Mouse (Mus musculus) heart, embryonic 14.5 days (tissue): Measurements from ENCODE around the gene Vav2. TPM values are rescaled to one million over a fixed set of nuclear protein-coding genes. Genes with fewer than 3 reads are reported as not detected.

Experiments used
- ATAC-seq: fragments of 200-750 bp; cut with Nextera tagmentation; 2 replicates; pipeline ENCODE4 v1.8.0; 2017; ENCODE audit warnings: low read depth, moderate TSS enrichment; ENCODE audit not compliant: insufficient number of reproducible peaks, insufficient read depth, low FRiP score
- H3K27ac ChIP-seq, 2 experiments: fragments of 200-500 bp in 1 of 2; fragments of 300-500 bp in 1 of 2; sonication (generic) in 1 of 2; replicated peaks in 1 of 2; 2 replicates each; pipeline ENCODE4 v1.5.1; 2012 to 2014; ENCODE audit warnings: low read depth in 2 of 2, low read length in 2 of 2, control low read depth in 1 of 2, mild to moderate bottlenecking in 1 of 2, mixed read lengths in 1 of 2; ENCODE audit not compliant: control insufficient read depth in 1 of 2, insufficient read depth in 1 of 2
- H3K27me3 ChIP-seq: fragments of 300-500 bp; sonication (generic); 2 replicates; pipeline ENCODE4 v1.6.1; 2014; ENCODE audit warnings: mild to moderate bottlenecking, low read length, control low read depth; ENCODE audit not compliant: control insufficient read depth, insufficient read depth
- H3K36me3 ChIP-seq: fragments of 300-500 bp; sonication (generic); 2 replicates; pipeline ENCODE4 v1.6.1; 2014; ENCODE audit warnings: mild to moderate bottlenecking, control low read depth, low read length, mixed read lengths; ENCODE audit not compliant: control insufficient read depth, insufficient read depth
- H3K4me1 ChIP-seq, 2 experiments: fragments of 200-500 bp in 1 of 2; fragments of 300-500 bp in 1 of 2; sonication (generic) in 1 of 2; 2 replicates each; pipeline ENCODE4 v1.6.1; 2012 to 2014; ENCODE audit warnings: low read length in 2 of 2, control low read depth in 1 of 2, mixed read lengths in 1 of 2; ENCODE audit not compliant: control insufficient read depth in 2 of 2, insufficient read depth in 2 of 2
- H3K4me2 ChIP-seq: fragments of 300-500 bp; sonication (generic); 2 replicates; pipeline ENCODE4 v1.6.1; 2014; ENCODE audit warnings: mild to moderate bottlenecking, low read length
- H3K4me3 ChIP-seq, 2 experiments: fragments of 200-500 bp in 1 of 2; fragments of 300-500 bp in 1 of 2; sonication (generic) in 1 of 2; 2 replicates each; pipeline ENCODE4 v1.5.1; 2012 to 2014; ENCODE audit warnings: low read length in 2 of 2, mild to moderate bottlenecking in 2 of 2, control low read depth in 1 of 2, low read depth in 1 of 2, moderate library complexity in 1 of 2; ENCODE audit not compliant: control insufficient read depth in 1 of 2, insufficient read depth in 1 of 2
- H3K9ac ChIP-seq: fragments of 300-500 bp; sonication (generic); 2 replicates; pipeline ENCODE4 v1.6.1; 2014; ENCODE audit warnings: mild to moderate bottlenecking, low read length
- H3K9me3 ChIP-seq: fragments of 300-500 bp; sonication (generic); 2 replicates; pipeline ENCODE4 v1.6.1; 2016; ENCODE audit warnings: low read length, control low read depth; ENCODE audit not compliant: control insufficient read depth
- WGBS: fragments of 180-500 bp; shearing (Covaris S2); extraction: QIAGEN DNeasy Blood & Tissue Kit; methylation state at CpG from one replicate; pipeline ENCODE4 v1.1.7; 2014; 5-methylcytosine and 5-hydroxymethylcytosine counted together
- polyA plus RNA-seq: library from polyadenylated mRNA; unstranded; fragments of >200 nt; fragmentation: Nextera tagmentation; extraction: Ambion mirVana; gene quantifications from 2 replicates; pipeline ENCODE4 v1.2.1, GENCODE M21; 2014

Gene Vav2
- polyA plus RNA-seq, 1 experiment from 2014 or later, result 4.1 TPM

- no peak for ATAC-seq
- 84% methylated on average over 12 of the region's 12 CpGs for WGBS
Observed at GRCm38 (mm10) chr2:27301444-27302111, 125.3 kb downstream of the Vav2 start.

GRCm38 (mm10) chr2:27300725-27301443 is 125.9 kb downstream of the Vav2 start:
- no peak overlapping the region for H3K27ac ChIP-seq
- H3K4me1 ChIP-seq, result peaks cover 3 to 8% of the 10 kb centered on the region in 2 experiments; a peak in 3 of 4 replicates
- no peak for ATAC-seq
- no peak overlapping the region for H3K4me2 ChIP-seq
- H3K4me3 ChIP-seq, result no peak overlapping the region
- no peaks in the 10 kb centered on the region for H3K27me3 ChIP-seq
- H3K9ac ChIP-seq, result no peak overlapping the region
- H3K36me3 ChIP-seq, result no peaks in the 10 kb centered on the region
- WGBS, result 61% methylated on average over 13 of the region's 13 CpGs
- H3K9me3 ChIP-seq, result no peaks in the 10 kb centered on the region

More at GRCm38 (mm10) chr2:27301444-27302111, 125.3 kb downstream of the Vav2 start:
- Histone ChIP-seq H3K4me1 (peaks cover 3 to 8% of the 10 kb centered on the region in 2 experiments; a peak in 3 of 4 replicates), H3K27ac (no peak overlapping the region), H3K36me3 (no peaks in the 10 kb centered on the region), H3K4me3 (no peak overlapping the region), H3K9ac (no peak overlapping the region), H3K27me3 (no peaks in the 10 kb centered on the region), H3K4me2 (no peak overlapping the region), H3K9me3 (no peaks in the 10 kb centered on the region)

GRCm38 (mm10) chr2:27296656-27297406 is 130.0 kb downstream of the Vav2 start:
- no peaks in the 10 kb centered on the region for H3K4me1 ChIP-seq
- H3K9me3 ChIP-seq, result no peaks in the 10 kb centered on the region
- H3K36me3 ChIP-seq, result 0 out of 2 replicates have a peak, but pooled peaks cover under 1% of the 10 kb centered on the region
- no peak overlapping the region for H3K4me2 ChIP-seq
- no peak overlapping the region for H3K9ac ChIP-seq
- H3K27me3 ChIP-seq, result no peaks in the 10 kb centered on the region
- no peak overlapping the region for H3K27ac ChIP-seq
- H3K4me3 ChIP-seq, result no peak overlapping the region
- no peak for ATAC-seq
- 79% methylated on average over 9 of the region's 9 CpGs for WGBS

- H3K36me3 ChIP-seq, result peaks cover 13% of the 10 kb centered on the region
Observed at GRCm38 (mm10) chr2:27294777-27295176, 132.1 kb downstream of the Vav2 start.

GRCm38 (mm10) chr2:27289019-27289418 is 137.8 kb downstream of the Vav2 start:
- Histone ChIP-seq H3K27me3 (no peaks in the 10 kb centered on the region), H3K4me1 (0 out of 4 replicates have a peak, but pooled peaks cover 0 to 2% of the 10 kb centered on the region in 2 experiments), H3K9me3 (no peaks in the 10 kb centered on the region), H3K4me3 (no peak overlapping the region), H3K27ac (peak overlapping the region in 1 of 2 experiments; percentile 44; a peak in 1 of 4 replicates), H3K4me2 (no peak overlapping the region), H3K9ac (0 out of 2 replicates have a peak overlapping the region, but pooled peaks have one; percentile 16), H3K36me3 (peaks cover 18% of the 10 kb centered on the region)
- whole genome bisulfite sequencing, result 6% methylated on average over 3 of the region's 3 CpGs
- peak; percentile 32 for ATAC-seq

More at GRCm38 (mm10) chr2:27294777-27295176, 132.1 kb downstream of the Vav2 start:
- no peaks in the 10 kb centered on the region for H3K4me1 ChIP-seq
- H3K9me3 ChIP-seq, result no peaks in the 10 kb centered on the region
- H3K4me2 ChIP-seq, result no peak overlapping the region
- H3K27me3 ChIP-seq, result no peaks in the 10 kb centered on the region
- H3K27ac ChIP-seq, result no peak overlapping the region
- ATAC-seq, result no peak
- no peak overlapping the region for H3K9ac ChIP-seq
- 89% methylated on average over 3 of the region's 3 CpGs for WGBS
- H3K4me3 ChIP-seq, result no peak overlapping the region

- no peak overlapping the region for H3K4me3 ChIP-seq
- H3K9me3 ChIP-seq, result no peaks in the 10 kb centered on the region
- 0 out of 4 replicates have a peak, but pooled peaks cover 0 to 2% of the 10 kb centered on the region in 2 experiments for H3K4me1 ChIP-seq
- no peak overlapping the region for H3K9ac ChIP-seq
- peaks cover 23% of the 10 kb centered on the region for H3K36me3 ChIP-seq
- H3K27ac ChIP-seq, result no peak overlapping the region
- no peak overlapping the region for H3K4me2 ChIP-seq
- ATAC-seq, result no peak
- WGBS, result 81% methylated on average over 7 of the region's 7 CpGs
- H3K27me3 ChIP-seq, result no peaks in the 10 kb centered on the region
Observed at GRCm38 (mm10) chr2:27286971-27287710, 139.7 kb downstream of the Vav2 start.

- Histone ChIP-seq H3K27ac (no peak overlapping the region), H3K9ac (no peak overlapping the region), H3K4me2 (no peak overlapping the region), H3K4me3 (no peak overlapping the region), H3K27me3 (no peaks in the 10 kb centered on the region), H3K4me1 (peaks cover 2 to 9% of the 10 kb centered on the region in 2 experiments; a peak in 2 of 4 replicates), H3K9me3 (no peaks in the 10 kb centered on the region), H3K36me3 (peaks cover 16% of the 10 kb centered on the region; the same call in 1 of the 2 replicates)
- no peak for ATAC-seq
- WGBS, result 63% methylated on average over 7 of the region's 7 CpGs
Observed at GRCm38 (mm10) chr2:27284441-27284840, 142.4 kb downstream of the Vav2 start.
